Mouse (Mus musculus) heart, adult 2 months (tissue): Measurements from ENCODE around the gene Gnaq.

Experiments used
- CTCF ChIP-seq: fragments of 200-600 bp; IDR thresholded peaks from 2 replicates; pipeline ENCODE4 v1.8.1; 2022; ENCODE audit warnings: antibody characterized with exemption, mild to moderate bottlenecking, moderate library complexity
- POLR2A ChIP-seq: fragments of 200-500 bp; IDR thresholded peaks from 2 replicates; pipeline ENCODE4 v1.6.1; 2011; ENCODE audit warnings: mild to moderate bottlenecking, low read depth, low read length, control low read depth; ENCODE audit not compliant: insufficient read depth

- TF ChIP-seq CTCF (no peak), POLR2A (no peak)
Observed at GRCm38 (mm10) chr19:16132791-16132864, at the start of gene Gnaq.
